Mouse (Mus musculus) embryo, embryonic 10.5 days (tissue): ENCODE results near the gene Dhx40.
"Not testable (repeated sequence)": the region's sequence is repeated elsewhere in the genome, so short reads cannot be mapped to it uniquely, and the experiment has no call there.

Source experiments
- DNase-seq: peaks from one replicate; pipeline ENCODE4 v3.0.0-alpha.2; 2015; ENCODE audit warnings: low spot score

The Dhx40 gene

GRCm38 (mm10) chr11:86751010-86751409, 56.5 kb downstream of the Dhx40 start:
- DNase-seq, result no peak

- DNase-seq, result no peak
Measured at GRCm38 (mm10) chr11:86749776-86750423, 57.6 kb downstream of the Dhx40 start.

- no peak for DNase-seq
Measured at GRCm38 (mm10) chr11:86745634-86746404, 61.7 kb downstream of the Dhx40 start.

- no peak for DNase-seq
Measured at GRCm38 (mm10) chr11:86742605-86743004, 64.9 kb downstream of the Dhx40 start.

- DNase-seq, result no peak
Measured at GRCm38 (mm10) chr11:86741505-86741904, 66.0 kb downstream of the Dhx40 start.

- DNase-seq, result no peak
Measured at GRCm38 (mm10) chr11:86739470-86739869, 68.1 kb downstream of the Dhx40 start.

GRCm38 (mm10) chr11:86738956-86739355, 68.6 kb downstream of the Dhx40 start:
- no peak for DNase-seq

GRCm38 (mm10) chr11:86738308-86738707, 69.2 kb downstream of the Dhx40 start:
- DNase-seq, result not testable (repeated sequence)

- DNase-seq, result peak; percentile 7
Measured at GRCm38 (mm10) chr11:86737301-86738000, 70.1 kb downstream of the Dhx40 start.

- DNase-seq, result no peak
Measured at GRCm38 (mm10) chr11:86734993-86735392, 72.6 kb downstream of the Dhx40 start.

GRCm38 (mm10) chr11:86734241-86734939, 73.2 kb downstream of the Dhx40 start:
- DNase-seq, result no peak

GRCm38 (mm10) chr11:86731443-86731842, 76.1 kb downstream of the Dhx40 start:
- no peak for DNase-seq

- DNase-seq, result no peak
Measured at GRCm38 (mm10) chr11:86725607-86726006, 81.9 kb downstream of the Dhx40 start.

GRCm38 (mm10) chr11:86724982-86725381, 82.6 kb downstream of the Dhx40 start:
- DNase-seq, result no peak

- DNase-seq, result no peak
Measured at GRCm38 (mm10) chr11:86724004-86724403, 83.5 kb downstream of the Dhx40 start.

GRCm38 (mm10) chr11:86719390-86719789, 88.2 kb downstream of the Dhx40 start:
- DNase-seq, result no peak
